Comparison of ENCODE assay signal across 8 mouse cellular contexts in genomic region chr3:89772588-89772967, GRCm38 (mm10). TPM values are rescaled to one million over a fixed set of nuclear protein-coding genes. Genes with fewer than 3 reads are reported as not detected.
DNase-seq lines count a peak whose midpoint lies in the region; ATAC-seq and TF ChIP-seq lines count a peak whose summit lies in the region.

No protein-coding gene starts in this region.

- TF ChIP-seq CTCF in ES-Bruce4 (IDR thresholded peaks at IDR 0.05; ENCODE audit: low read depth, low read length) = peak; percentile 97
- TF ChIP-seq CTCF in heart, postnatal 0 days (IDR thresholded peaks at IDR 0.05; ENCODE audit: low read depth) = peak; percentile 98

- H3K9me3 ChIP-seq in ES-Bruce4 (replicated peaks; ENCODE audit: control insufficient read depth, insufficient read depth, low read length, poor library complexity, severe bottlenecking) = no peaks in the 10 kb centered on the region
- no peaks in the 10 kb centered on the region for H3K9me3 ChIP-seq in forebrain, embryonic 13.5 days (replicated peaks)
- H3K9me3 ChIP-seq in heart, postnatal 0 days (replicated peaks; ENCODE audit: control insufficient read depth, low read length) = no peaks in the 10 kb centered on the region
- no peaks in the 10 kb centered on the region for H3K9me3 ChIP-seq in liver, embryonic 15.5 days (replicated peaks)
- no peaks in the 10 kb centered on the region for H3K9me3 ChIP-seq in neural tube, embryonic 11.5 days (ENCODE audit: control insufficient read depth, low read length)
- H3K9me3 ChIP-seq in stomach, embryonic 16.5 days (replicated peaks; ENCODE audit: control insufficient read depth, low read length) = no peaks in the 10 kb centered on the region

- H3K4me3 ChIP-seq in ES-Bruce4 (ENCODE audit: low read depth, low read length) = peak overlapping the region; percentile 74
- H3K4me3 ChIP-seq in forebrain, embryonic 13.5 days = peak overlapping the region; percentile 99
- H3K4me3 ChIP-seq in heart, postnatal 0 days (ENCODE audit: low read depth, low read length) = peak overlapping the region; percentile 89
- H3K4me3 ChIP-seq in liver, embryonic 15.5 days (replicated peaks) = peak overlapping the region; percentile 98
- peak overlapping the region; percentile 99 for H3K4me3 ChIP-seq in neural tube, embryonic 11.5 days (ENCODE audit: low read depth, low read length)
- H3K4me3 ChIP-seq in stomach, embryonic 16.5 days (replicated peaks; ENCODE audit: low read length) = peak overlapping the region; percentile 92

- peaks cover 3% of the 10 kb centered on the region for H3K4me1 ChIP-seq in ES-Bruce4 (ENCODE audit: control insufficient read depth, insufficient read depth, low read length)
- peaks cover 41% of the 10 kb centered on the region for H3K4me1 ChIP-seq in forebrain, embryonic 13.5 days
- H3K4me1 ChIP-seq in heart, postnatal 0 days (ENCODE audit: control insufficient read depth, insufficient read depth) = peaks cover 23% of the 10 kb centered on the region
- H3K4me1 ChIP-seq in liver, embryonic 15.5 days (replicated peaks) = peaks cover 54% of the 10 kb centered on the region
- H3K4me1 ChIP-seq in neural tube, embryonic 11.5 days (ENCODE audit: control insufficient read depth, insufficient read depth, low read length) = peaks cover 22% of the 10 kb centered on the region
- H3K4me1 ChIP-seq in stomach, embryonic 16.5 days (ENCODE audit: control insufficient read depth, insufficient read depth, low read length) = peaks cover 30% of the 10 kb centered on the region

- peaks cover 17% of the 10 kb centered on the region for H3K36me3 ChIP-seq in ES-Bruce4 (ENCODE audit: control insufficient read depth, insufficient read depth, low read length, poor library complexity, severe bottlenecking)
- peaks cover 36% of the 10 kb centered on the region for H3K36me3 ChIP-seq in forebrain, embryonic 13.5 days (ENCODE audit: poor library complexity, severe bottlenecking)
- H3K36me3 ChIP-seq in heart, postnatal 0 days (replicated peaks; ENCODE audit: control insufficient read depth, insufficient read depth, low read length) = peaks cover 22% of the 10 kb centered on the region
- peaks cover 16% of the 10 kb centered on the region for H3K36me3 ChIP-seq in liver, embryonic 15.5 days (replicated peaks)
- peaks cover 3% of the 10 kb centered on the region for H3K36me3 ChIP-seq in neural tube, embryonic 11.5 days (ENCODE audit: control insufficient read depth, insufficient read depth, low read length)
- H3K36me3 ChIP-seq in stomach, embryonic 16.5 days (ENCODE audit: control insufficient read depth, insufficient read depth, low read length) = peaks cover 5% of the 10 kb centered on the region; the same call in 1 of the 2 replicates

- H3K27me3 ChIP-seq in ES-Bruce4 (ENCODE audit: control insufficient read depth, insufficient read depth, low read length, poor library complexity, severe bottlenecking) = no peaks in the 10 kb centered on the region
- H3K27me3 ChIP-seq in forebrain, embryonic 13.5 days = no peaks in the 10 kb centered on the region
- no peaks in the 10 kb centered on the region for H3K27me3 ChIP-seq in heart, postnatal 0 days (ENCODE audit: control insufficient read depth, insufficient read depth, low read length)
- H3K27me3 ChIP-seq in liver, embryonic 15.5 days = no peaks in the 10 kb centered on the region
- H3K27me3 ChIP-seq in neural tube, embryonic 11.5 days (ENCODE audit: control insufficient read depth, insufficient read depth, low read length) = no peaks in the 10 kb centered on the region
- H3K27me3 ChIP-seq in stomach, embryonic 16.5 days (ENCODE audit: control insufficient read depth, insufficient read depth, low read length) = no peaks in the 10 kb centered on the region

- no peak for TF ChIP-seq POLR2A in ES-Bruce4 (IDR thresholded peaks at IDR 0.05; ENCODE audit: insufficient read depth, low read length)

- peak overlapping the region; percentile 99 for H3K9ac ChIP-seq in ES-Bruce4 (ENCODE audit: low read depth, poor library complexity, severe bottlenecking)
- peak overlapping the region; percentile 99 for H3K9ac ChIP-seq in forebrain, embryonic 13.5 days
- peak overlapping the region; percentile 61 for H3K9ac ChIP-seq in heart, postnatal 0 days (replicated peaks; ENCODE audit: low read depth, low read length)
- peak overlapping the region; percentile 97 for H3K9ac ChIP-seq in liver, embryonic 15.5 days
- peak overlapping the region; percentile 99 for H3K9ac ChIP-seq in neural tube, embryonic 11.5 days (ENCODE audit: low read length)
- H3K9ac ChIP-seq in stomach, embryonic 16.5 days (ENCODE audit: low read length) = peak overlapping the region; percentile 100

- ATAC-seq in cerebellum, adult (ENCODE audit: insufficient number of reproducible peaks, low FRiP score, low TSS enrichment) = peak; percentile 69
- peak; percentile 66 for ATAC-seq in forebrain, embryonic 13.5 days
- peak; percentile 50 for ATAC-seq in heart, postnatal 0 days (ENCODE audit: insufficient read depth, low read depth)
- peak; percentile 60 for ATAC-seq in liver, embryonic 15.5 days (ENCODE audit: insufficient read depth)
- ATAC-seq in neural tube, embryonic 11.5 days (ENCODE audit: insufficient read depth, low FRiP score, low TSS enrichment) = peak; percentile 70
- ATAC-seq in stomach, embryonic 16.5 days (ENCODE audit: insufficient read depth, low FRiP score) = peak; percentile 63

- peak overlapping the region; percentile 39 for H3K27ac ChIP-seq in ES-Bruce4 (ENCODE audit: insufficient read depth, low read length)
- peak overlapping the region; percentile 96 for H3K27ac ChIP-seq in forebrain, embryonic 13.5 days
- H3K27ac ChIP-seq in heart, postnatal 0 days (ENCODE audit: low read depth) = peak overlapping the region; percentile 95
- peak overlapping the region; percentile 89 for H3K27ac ChIP-seq in liver, embryonic 15.5 days (replicated peaks)
- peak overlapping the region; percentile 94 for H3K27ac ChIP-seq in neural tube, embryonic 11.5 days (ENCODE audit: low read depth, low read length)
- H3K27ac ChIP-seq in stomach, embryonic 16.5 days (ENCODE audit: low read length) = peak overlapping the region; percentile 97

- TF ChIP-seq EP300 in ES-Bruce4 (IDR thresholded peaks at IDR 0.05; ENCODE audit: insufficient read depth, low read depth, low read length) = 0 out of 2 replicates have a peak, but pooled peaks have one; percentile 17
- TF ChIP-seq EP300 in heart, postnatal 0 days (IDR thresholded peaks at IDR 0.05; ENCODE audit: low read depth) = no peak

- 1% methylated on average over 17 of the region's 17 CpGs for WGBS in forebrain, embryonic 13.5 days
- 2% methylated on average over 17 of the region's 17 CpGs for WGBS in heart, postnatal 0 days
- WGBS in liver, embryonic 15.5 days (ENCODE audit: insufficient replicate concordance) = under 1% methylated on average over 17 of the region's 17 CpGs
- 1% methylated on average over 17 of the region's 17 CpGs for WGBS in neural tube, embryonic 11.5 days
- WGBS in stomach, embryonic 16.5 days = under 1% methylated on average over 17 of the region's 17 CpGs

- H3K4me2 ChIP-seq in forebrain, embryonic 13.5 days = peak overlapping the region; percentile 92
- peak overlapping the region; percentile 92 for H3K4me2 ChIP-seq in heart, postnatal 0 days (ENCODE audit: low read depth, low read length)
- peak overlapping the region; percentile 89 for H3K4me2 ChIP-seq in liver, embryonic 15.5 days
- H3K4me2 ChIP-seq in neural tube, embryonic 11.5 days (ENCODE audit: low read depth) = peak overlapping the region; percentile 81
- peak overlapping the region; percentile 74 for H3K4me2 ChIP-seq in stomach, embryonic 16.5 days (ENCODE audit: low read depth, low read length)

- peak; percentile 86 for DNase-seq in heart, postnatal 0 days (ENCODE audit: low spot score)
- DNase-seq in kidney, postnatal 36 days = peak; percentile 80 to 85
- peak; percentile 90 for DNase-seq in neural tube, embryonic 11.5 days (ENCODE audit: low spot score)

RNA-seq across cellular contexts. Expression of gene Ube2q1, which starts 0.8 kb away (rescaled TPM):
- polyA plus RNA-seq in ES-Bruce4 (2011; ENCODE audit: insufficient read depth, insufficient read length, low read depth, missing spikeins) = 86.8 and 104 TPM in 2 replicates
- 14.1 and 15.4 TPM in 2 replicates for polyA plus RNA-seq in forebrain, embryonic 13.5 days (2015; fragmentation: Nextera tagmentation; extraction: Ambion mirVana)
- total RNA-seq in heart, postnatal 0 days (2014; rRNA removed; ENCODE audit: low replicate concordance) = 36.7 and 80.1 TPM in 2 replicates
- polyA plus RNA-seq in heart, postnatal 0 days (2015; fragmentation: Nextera tagmentation; extraction: Ambion mirVana) = 4.7 and 5.5 TPM in 2 replicates
- 3.1 and 3.5 TPM in 2 replicates for polyA plus RNA-seq in liver, embryonic 15.5 days (2015; fragmentation: Nextera tagmentation; extraction: Ambion mirVana)
- 22.3 and 28.0 TPM in 2 replicates for polyA plus RNA-seq in neural tube, embryonic 11.5 days (2014; fragmentation: Nextera tagmentation; extraction: Ambion mirVana)
- polyA plus RNA-seq in stomach, embryonic 16.5 days (2015; fragmentation: Nextera tagmentation; extraction: Ambion mirVana) = 7.0 and 7.4 TPM in 2 replicates

RNA-seq across cellular contexts. Expression of gene Chrnb2, which starts 8.1 kb away (rescaled TPM):
- polyA plus RNA-seq in ES-Bruce4 (2011; ENCODE audit: insufficient read depth, insufficient read length, low read depth, missing spikeins) = 0.67 and 0.68 TPM in 2 replicates
- 18.6 and 20.6 TPM in 2 replicates for polyA plus RNA-seq in forebrain, embryonic 13.5 days (2015; fragmentation: Nextera tagmentation; extraction: Ambion mirVana)
- 0.11 and 0.15 TPM in 2 replicates for total RNA-seq in heart, postnatal 0 days (2014; rRNA removed; ENCODE audit: low replicate concordance)
- 0.11 and 0.20 TPM in 2 replicates for polyA plus RNA-seq in heart, postnatal 0 days (2015; fragmentation: Nextera tagmentation; extraction: Ambion mirVana)
- polyA plus RNA-seq in liver, embryonic 15.5 days (2015; fragmentation: Nextera tagmentation; extraction: Ambion mirVana) = 0.16 and 0.17 TPM in 2 replicates
- polyA plus RNA-seq in neural tube, embryonic 11.5 days (2014; fragmentation: Nextera tagmentation; extraction: Ambion mirVana) = 17.9 and 20.8 TPM in 2 replicates
- polyA plus RNA-seq in stomach, embryonic 16.5 days (2015; fragmentation: Nextera tagmentation; extraction: Ambion mirVana) = 1.2 and 1.6 TPM in 2 replicates

RNA-seq across cellular contexts. Expression of gene Adar, which starts 57.8 kb away (rescaled TPM):
- 34.2 and 36.7 TPM in 2 replicates for polyA plus RNA-seq in ES-Bruce4 (2011; ENCODE audit: insufficient read depth, insufficient read length, low read depth, missing spikeins)
- 15.6 and 19.0 TPM in 2 replicates for polyA plus RNA-seq in forebrain, embryonic 13.5 days (2015; fragmentation: Nextera tagmentation; extraction: Ambion mirVana)
- total RNA-seq in heart, postnatal 0 days (2014; rRNA removed; ENCODE audit: low replicate concordance) = 19.2 and 36.7 TPM in 2 replicates
- 3.8 and 4.4 TPM in 2 replicates for polyA plus RNA-seq in heart, postnatal 0 days (2015; fragmentation: Nextera tagmentation; extraction: Ambion mirVana)
- 8.0 and 8.3 TPM in 2 replicates for polyA plus RNA-seq in liver, embryonic 15.5 days (2015; fragmentation: Nextera tagmentation; extraction: Ambion mirVana)
- polyA plus RNA-seq in neural tube, embryonic 11.5 days (2014; fragmentation: Nextera tagmentation; extraction: Ambion mirVana) = 17.3 and 22.0 TPM in 2 replicates
- 12.3 and 13.6 TPM in 2 replicates for polyA plus RNA-seq in stomach, embryonic 16.5 days (2015; fragmentation: Nextera tagmentation; extraction: Ambion mirVana)

RNA-seq across cellular contexts. Expression of gene She, which starts 58.6 kb away (rescaled TPM):
- 4.2 and 4.4 TPM in 2 replicates for polyA plus RNA-seq in ES-Bruce4 (2011; ENCODE audit: insufficient read depth, insufficient read length, low read depth, missing spikeins)
- 1.2 TPM in 2 replicates for polyA plus RNA-seq in forebrain, embryonic 13.5 days (2015; fragmentation: Nextera tagmentation; extraction: Ambion mirVana)
- 11.9 and 14.1 TPM in 2 replicates for total RNA-seq in heart, postnatal 0 days (2014; rRNA removed; ENCODE audit: low replicate concordance)
- polyA plus RNA-seq in heart, postnatal 0 days (2015; fragmentation: Nextera tagmentation; extraction: Ambion mirVana) = 4.0 and 4.6 TPM in 2 replicates
- polyA plus RNA-seq in liver, embryonic 15.5 days (2015; fragmentation: Nextera tagmentation; extraction: Ambion mirVana) = 0.93 and 1.2 TPM in 2 replicates
- polyA plus RNA-seq in neural tube, embryonic 11.5 days (2014; fragmentation: Nextera tagmentation; extraction: Ambion mirVana) = 2.5 and 3.4 TPM in 2 replicates
- 3.0 and 3.1 TPM in 2 replicates for polyA plus RNA-seq in stomach, embryonic 16.5 days (2015; fragmentation: Nextera tagmentation; extraction: Ambion mirVana)

Comparison
In these comparisons a context has a peak if more than half of its experiments do, and no peak if none do; other contexts are left out.
1. Peak in every context shown above with its lines: DNase-seq, ATAC-seq, H3K4me3 ChIP-seq and H3K27ac ChIP-seq.
2. H3K27ac ChIP-seq: peak in every context shown above with its lines; median percentile 97 in stomach, embryonic 16.5 days; 96 in forebrain, embryonic 13.5 days; 95 in heart, postnatal 0 days; 94 in neural tube, embryonic 11.5 days; 89 in liver, embryonic 15.5 days; 39 in ES-Bruce4.